Mouse (Mus musculus) splenic B cell, adult 2 months (primary cell): Measurements from ENCODE around the gene Padi4.

Source experiments
- DNase-seq: peaks from one replicate; pipeline ENCODE4 v3.0.0-alpha.2; 2011; ENCODE audit warnings: low read depth, low spot score
- H3K27me3 ChIP-seq: 2 replicates; pipeline ENCODE4 v1.6.1; 2012; ENCODE audit warnings: mild to moderate bottlenecking, low read length, moderate library complexity, mixed read lengths; ENCODE audit not compliant: control insufficient read depth, poor library complexity, insufficient read depth, severe bottlenecking
- H3K36me3 ChIP-seq: 2 replicates; pipeline ENCODE4 v1.6.1; 2012; ENCODE audit warnings: mild to moderate bottlenecking, low read length, moderate library complexity, mixed read lengths; ENCODE audit not compliant: control insufficient read depth, poor library complexity, insufficient read depth, severe bottlenecking

The Padi4 gene

DNA sequence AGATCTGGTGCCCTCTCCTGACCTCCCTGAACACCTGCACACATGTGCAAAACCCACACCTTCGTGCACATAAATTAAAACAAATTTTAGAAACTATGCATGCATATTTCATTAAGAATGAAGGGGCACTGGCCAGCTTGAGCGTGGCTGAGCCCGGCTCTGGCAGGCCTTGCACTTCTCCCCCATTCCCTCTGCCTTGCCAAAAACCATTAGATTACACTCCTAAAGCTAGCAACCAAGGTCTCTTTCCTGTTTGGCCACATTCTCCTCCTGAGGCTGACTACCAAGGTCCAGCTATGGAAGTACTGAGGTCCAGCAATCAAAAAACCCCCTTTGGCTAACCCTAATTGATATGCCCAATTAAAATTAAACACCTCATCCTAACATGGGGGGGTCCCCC lies 22.8 kb upstream of the Padi4 start:
- no peaks in the 10 kb centered on the region for H3K36me3 ChIP-seq
- no peaks in the 10 kb centered on the region for H3K27me3 ChIP-seq
- no peak for DNase-seq

GRCm38 (mm10) chr4:140794678-140795077 lies 20.6 kb upstream of the Padi4 start:
- Histone ChIP-seq H3K27me3 (no peaks in the 10 kb centered on the region), H3K36me3 (no peaks in the 10 kb centered on the region)
- no peak for DNase-seq

DNA sequence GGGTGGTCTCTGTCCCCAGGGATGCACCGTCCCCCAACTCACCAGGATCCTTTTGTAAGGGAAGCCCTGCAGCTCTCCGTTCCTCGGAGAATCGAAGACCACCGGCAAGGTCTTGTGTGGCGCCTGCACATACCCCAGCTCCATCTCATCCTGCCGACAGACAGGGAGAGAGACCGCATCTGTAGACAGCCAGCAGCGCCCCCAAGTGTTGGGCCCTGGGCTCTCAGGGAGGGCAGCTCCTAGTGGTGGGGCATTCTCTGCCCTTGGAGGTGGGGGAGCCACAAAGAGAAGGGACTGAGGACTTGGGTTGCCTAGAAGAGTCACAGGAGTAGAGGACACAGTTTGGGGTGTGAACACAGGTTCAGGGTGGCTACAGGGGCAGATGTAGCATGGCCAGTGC lies 19.8 kb upstream of the Padi4 start:
- Histone ChIP-seq H3K36me3 (no peaks in the 10 kb centered on the region), H3K27me3 (no peaks in the 10 kb centered on the region)
- DNase-seq: no peak

DNA sequence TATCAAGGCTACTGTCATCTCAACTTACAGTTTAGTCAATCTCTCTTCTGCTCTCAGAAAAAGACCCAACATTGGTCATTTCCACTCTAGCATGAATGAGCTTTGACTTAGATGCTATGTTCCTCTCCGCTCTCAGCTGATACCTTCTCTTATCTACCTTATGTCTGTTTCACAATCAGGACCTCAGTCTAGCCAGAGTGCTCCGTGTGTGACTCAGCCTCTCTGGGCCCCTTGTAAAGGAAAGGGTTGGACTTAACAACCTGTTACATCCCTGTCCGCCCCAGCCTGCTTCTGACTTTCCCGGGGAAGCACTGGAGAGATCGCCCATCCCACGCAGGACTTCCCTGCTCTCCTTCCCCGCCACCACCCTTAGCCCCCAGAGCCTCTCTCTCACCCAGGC lies 18.5 kb upstream of the Padi4 start:
- no peaks in the 10 kb centered on the region for H3K36me3 ChIP-seq
- no peaks in the 10 kb centered on the region for H3K27me3 ChIP-seq
- DNase-seq: no peak

DNA sequence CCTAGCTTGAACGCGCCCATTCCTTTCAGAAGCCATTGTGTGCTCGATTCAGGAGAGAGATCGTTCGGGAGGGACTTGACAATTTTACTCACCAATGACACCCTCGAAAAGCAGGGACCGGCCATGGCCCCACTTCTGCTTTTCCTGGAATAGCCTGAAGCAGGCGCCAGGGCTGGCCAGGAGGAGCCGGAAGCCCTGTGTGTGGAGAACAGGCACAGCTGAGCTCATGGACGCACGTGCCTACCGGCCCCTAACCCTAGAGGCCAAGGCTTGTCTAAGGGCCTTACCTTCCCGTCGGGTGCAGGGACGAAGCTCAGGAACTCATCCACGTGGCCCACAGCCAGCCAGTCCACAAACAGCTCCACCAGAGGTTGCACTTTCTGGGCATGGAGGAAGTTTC lies 17.0 kb upstream of the Padi4 start:
- DNase-seq: no peak
- no peaks in the 10 kb centered on the region for H3K27me3 ChIP-seq
- H3K36me3 ChIP-seq: no peaks in the 10 kb centered on the region

GRCm38 (mm10) chr4:140789983-140790382 lies 15.9 kb upstream of the Padi4 start:
- DNase-seq: no peak
- Histone ChIP-seq H3K27me3 (no peaks in the 10 kb centered on the region), H3K36me3 (no peaks in the 10 kb centered on the region)

GRCm38 (mm10) chr4:140788983-140789382 lies 14.9 kb upstream of the Padi4 start:
- no peaks in the 10 kb centered on the region for H3K36me3 ChIP-seq
- peak; percentile 80 for DNase-seq
- no peaks in the 10 kb centered on the region for H3K27me3 ChIP-seq

DNA sequence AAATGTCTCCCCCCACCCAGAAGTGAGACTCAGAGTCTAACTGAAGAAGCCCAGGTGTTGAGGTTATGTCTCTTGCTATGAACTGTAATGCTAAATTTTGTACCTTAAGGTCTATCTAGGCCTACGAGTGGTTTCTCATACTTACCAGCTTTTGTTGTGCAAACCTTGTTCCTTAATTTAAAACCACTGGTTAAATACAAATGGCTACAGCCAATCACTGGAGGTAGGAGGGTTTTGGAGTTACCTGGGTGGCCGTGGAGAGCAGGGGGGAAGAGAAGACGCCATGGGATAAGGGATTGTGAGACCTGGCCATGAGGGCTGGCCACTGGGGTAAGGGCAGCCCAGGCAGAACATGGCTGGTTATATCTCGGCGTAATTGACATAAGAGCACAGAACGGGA lies 14.2 kb upstream of the Padi4 start:
- Histone ChIP-seq H3K36me3 (no peaks in the 10 kb centered on the region), H3K27me3 (no peaks in the 10 kb centered on the region)
- no peak for DNase-seq

DNA sequence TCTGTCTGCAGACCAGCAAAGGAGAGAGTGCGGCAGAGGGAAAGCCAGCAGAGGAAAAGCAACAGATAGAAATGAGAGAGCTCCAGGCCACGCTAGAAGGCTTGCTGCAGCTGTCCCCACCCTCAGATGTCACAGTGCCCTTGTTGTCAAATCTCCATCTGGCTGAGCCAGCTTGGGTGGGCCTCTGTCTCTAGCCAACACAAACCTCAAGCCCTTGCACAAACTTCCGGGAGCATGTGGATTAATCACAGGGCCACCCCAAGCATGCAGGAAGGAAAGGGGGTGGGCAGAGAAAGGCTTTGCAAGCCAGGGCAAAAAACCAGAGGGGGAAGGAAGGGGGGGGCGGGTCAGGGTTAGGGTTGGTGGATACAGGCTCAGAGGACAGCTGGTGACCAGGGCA lies 13.4 kb upstream of the Padi4 start:
- H3K27me3 ChIP-seq: no peaks in the 10 kb centered on the region
- H3K36me3 ChIP-seq: no peaks in the 10 kb centered on the region
- no peak for DNase-seq

GRCm38 (mm10) chr4:140785217-140785616 lies 11.2 kb upstream of the Padi4 start:
- no peak for DNase-seq
- H3K27me3 ChIP-seq: no peaks in the 10 kb centered on the region
- no peaks in the 10 kb centered on the region for H3K36me3 ChIP-seq

DNA sequence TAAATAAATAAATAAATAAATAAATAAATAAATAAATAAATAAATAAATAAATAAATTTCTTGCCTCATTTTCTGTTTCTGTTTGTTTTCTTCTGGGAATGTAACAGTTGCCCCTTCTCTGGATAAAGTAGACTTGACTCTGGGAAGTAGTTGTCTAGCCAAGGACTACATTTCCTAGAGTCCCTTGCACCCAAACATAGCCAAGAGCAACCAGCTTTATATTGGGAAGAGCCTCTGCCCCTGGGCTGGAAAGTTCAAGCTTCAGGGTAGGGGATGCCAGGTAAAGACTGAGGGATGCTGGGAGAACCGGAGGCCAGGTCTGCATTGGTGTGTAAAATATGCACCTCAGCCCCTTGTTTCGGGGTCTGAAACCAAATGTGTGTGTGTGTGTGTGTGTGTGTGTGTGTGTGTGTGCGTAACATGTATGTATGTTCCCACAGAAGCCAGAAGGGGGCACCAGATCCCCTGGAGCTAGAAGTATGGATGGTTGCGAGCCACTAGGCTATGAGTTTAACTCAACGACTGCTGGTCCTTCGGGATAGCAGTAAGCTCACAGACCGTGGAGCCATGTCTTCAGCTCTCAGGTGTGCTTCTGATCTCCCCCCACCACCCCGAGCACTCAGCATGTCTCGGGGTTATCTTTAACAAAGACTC lies 10.4 kb upstream of the Padi4 start:
- DNase-seq: no peak
- Histone ChIP-seq H3K36me3 (no peaks in the 10 kb centered on the region), H3K27me3 (no peaks in the 10 kb centered on the region)

DNA sequence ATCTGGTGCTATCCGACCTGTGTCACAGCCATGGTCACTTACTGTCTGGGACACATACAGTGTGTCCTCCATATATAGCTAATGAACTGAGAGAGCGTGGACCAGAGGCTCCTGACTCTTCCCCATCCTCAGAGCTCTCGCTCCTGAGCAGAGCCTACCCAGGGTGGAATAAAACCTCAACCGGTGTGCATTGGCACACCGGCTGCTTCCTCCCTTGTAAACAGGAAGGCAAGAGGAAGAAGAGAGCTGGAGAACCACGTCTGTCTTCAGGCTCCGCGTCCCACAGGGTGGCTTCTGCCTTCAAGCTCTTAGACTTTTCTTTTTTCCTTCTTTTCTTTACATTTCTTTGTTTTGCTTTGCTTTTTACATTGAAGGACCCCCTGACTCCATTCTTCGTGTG lies 8.8 kb upstream of the Padi4 start:
- Histone ChIP-seq H3K36me3 (no peaks in the 10 kb centered on the region), H3K27me3 (no peaks in the 10 kb centered on the region)
- no peak for DNase-seq

GRCm38 (mm10) chr4:140780507-140780906 lies 6.5 kb upstream of the Padi4 start:
- Histone ChIP-seq H3K36me3 (no peaks in the 10 kb centered on the region), H3K27me3 (no peaks in the 10 kb centered on the region)
- DNase-seq: no peak

GRCm38 (mm10) chr4:140779803-140780397 lies 5.9 kb upstream of the Padi4 start:
- Histone ChIP-seq H3K27me3 (no peaks in the 10 kb centered on the region), H3K36me3 (no peaks in the 10 kb centered on the region)
- no peak for DNase-seq

DNA sequence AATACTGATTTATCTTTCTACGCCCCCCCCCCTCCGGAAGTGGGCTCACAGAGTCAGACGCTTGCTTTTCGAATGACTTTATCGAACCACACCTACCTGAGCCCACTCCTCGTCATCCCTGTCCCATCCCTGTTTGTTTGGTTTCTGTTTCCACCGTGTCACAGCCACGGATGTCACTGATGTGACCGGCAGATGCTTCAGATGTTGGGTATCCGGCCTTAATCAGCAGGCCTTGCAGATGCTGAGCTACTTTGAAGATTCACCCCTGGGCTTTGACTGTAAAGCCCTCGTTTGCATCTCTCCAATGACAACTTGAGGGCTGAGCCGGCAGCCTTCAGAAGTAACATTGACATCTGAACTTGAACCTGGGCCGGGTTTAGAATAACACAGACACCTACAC lies 2.6 kb upstream of the Padi4 start:
- H3K36me3 ChIP-seq: no peaks in the 10 kb centered on the region
- H3K27me3 ChIP-seq: no peaks in the 10 kb centered on the region
- no peak for DNase-seq

GRCm38 (mm10) chr4:140775876-140776275 lies 1.8 kb upstream of the Padi4 start:
- no peaks in the 10 kb centered on the region for H3K27me3 ChIP-seq
- no peak for DNase-seq
- no peaks in the 10 kb centered on the region for H3K36me3 ChIP-seq
